ENCODE assay signal across 8 mouse cellular contexts in genomic region chr1:192598380-192598779, GRCm38 (mm10).
DNase-seq lines count a peak whose midpoint lies in the region; ATAC-seq and TF ChIP-seq lines count a peak whose summit lies in the region.

No protein-coding gene starts in this region.

- no peaks in the 10 kb centered on the region for H3K36me3 ChIP-seq in intestine, embryonic 16.5 days (ENCODE audit: control insufficient read depth, insufficient read depth, low read length)
- no peaks in the 10 kb centered on the region for H3K36me3 ChIP-seq in midbrain, embryonic 14.5 days (ENCODE audit: control insufficient read depth, insufficient read depth, low read length)
- H3K36me3 ChIP-seq in spleen, adult 2 months (ENCODE audit: control insufficient read depth, insufficient read depth, low read length), result no peaks in the 10 kb centered on the region

- H3K4me3 ChIP-seq in intestine, embryonic 16.5 days (ENCODE audit: low read length), result no peak overlapping the region
- H3K4me3 ChIP-seq in midbrain, embryonic 14.5 days (replicated peaks; ENCODE audit: low read depth, low read length), result no peak overlapping the region
- no peak overlapping the region for H3K4me3 ChIP-seq in spleen, adult 2 months (ENCODE audit: extremely low read depth, insufficient read depth, insufficient read length)

- peak; percentile 50 for DNase-seq in adrenal gland, adult 8-10 months
- peak; percentile 73 for DNase-seq in embryo, embryonic 10 days (ENCODE audit: low spot score)
- peak; percentile 81 for DNase-seq in gastrocnemius, postnatal 10 days
- DNase-seq in left cerebral cortex, postnatal 10 days (ENCODE audit: extremely low spot score in 1 of 2, low spot score in 2 of 2), result peak; percentile 81 to 86
- peak; percentile 93 for DNase-seq in midbrain, embryonic 14.5 days
- DNase-seq in spleen, adult 2 months (ENCODE audit: low read depth in 1 of 2, low spot score in 2 of 2), result peak in 1 of 2 experiments; percentile 39

- H3K9me3 ChIP-seq in intestine, embryonic 16.5 days (ENCODE audit: control insufficient read depth, low read length), result no peaks in the 10 kb centered on the region
- no peaks in the 10 kb centered on the region for H3K9me3 ChIP-seq in midbrain, embryonic 14.5 days (ENCODE audit: control insufficient read depth, low read length)

- no peak overlapping the region for H3K4me2 ChIP-seq in intestine, embryonic 16.5 days (ENCODE audit: low read depth, low read length)
- H3K4me2 ChIP-seq in midbrain, embryonic 14.5 days (ENCODE audit: low read length), result no peak overlapping the region

- TF ChIP-seq POLR2A in spleen, adult 2 months (IDR thresholded peaks at IDR 0.05; ENCODE audit: low read depth, low read length), result no peak

- no peak overlapping the region for H3K27ac ChIP-seq in intestine, embryonic 16.5 days (ENCODE audit: low read length)
- H3K27ac ChIP-seq in midbrain, embryonic 14.5 days (replicated peaks; ENCODE audit: low read depth, low read length), result no peak overlapping the region
- H3K27ac ChIP-seq in spleen, adult 2 months (ENCODE audit: insufficient read depth, low read length), result no peak overlapping the region

- no peaks in the 10 kb centered on the region for H3K27me3 ChIP-seq in intestine, embryonic 16.5 days (replicated peaks; ENCODE audit: control insufficient read depth, insufficient read depth, low read length)
- H3K27me3 ChIP-seq in midbrain, embryonic 14.5 days (ENCODE audit: control insufficient read depth, insufficient read depth, low read length), result no peaks in the 10 kb centered on the region
- no peaks in the 10 kb centered on the region for H3K27me3 ChIP-seq in spleen, adult 2 months (ENCODE audit: control insufficient read depth, insufficient read depth, low read length)

- peak; percentile 33; the same call in 1 of the 2 replicates for TF ChIP-seq CTCF in spleen, adult 2 months (IDR thresholded peaks at IDR 0.05; ENCODE audit: extremely low read depth, insufficient read depth, insufficient read length, insufficient replicate concordance)

- no peak overlapping the region for H3K9ac ChIP-seq in intestine, embryonic 16.5 days (ENCODE audit: low read depth, low read length)
- H3K9ac ChIP-seq in midbrain, embryonic 14.5 days (replicated peaks; ENCODE audit: low read length), result no peak overlapping the region

- H3K4me1 ChIP-seq in intestine, embryonic 16.5 days (ENCODE audit: control insufficient read depth, insufficient read depth, low read length), result peaks cover 4% of the 10 kb centered on the region
- no peaks in the 10 kb centered on the region for H3K4me1 ChIP-seq in midbrain, embryonic 14.5 days (ENCODE audit: control insufficient read depth, insufficient read depth, low read length)
- no peaks in the 10 kb centered on the region; the same call in 1 of the 2 replicates for H3K4me1 ChIP-seq in spleen, adult 2 months (ENCODE audit: control insufficient read depth, insufficient read depth, insufficient read length)

- 48% methylated on average over 2 of the region's 2 CpGs for WGBS in intestine, embryonic 16.5 days
- WGBS in midbrain, embryonic 14.5 days, result 48% methylated on average over 2 of the region's 2 CpGs
- 44% methylated on average over 2 of the region's 2 CpGs for WGBS in spleen, adult 2 months

- intact Hi-C loops in left cerebral cortex, postnatal 10 days (cut with DNase I), result loop anchor here (1.0 to 5.0 kb wide), 2 partner anchors 109 to 408 kb away; partner anchors contain the start of gene Kcnh1

- peak; percentile 69 for ATAC-seq in intestine, embryonic 16.5 days
- peak; percentile 58; the same call in 1 of the 2 replicates for ATAC-seq in midbrain, embryonic 14.5 days (ENCODE audit: low FRiP score, low TSS enrichment)
- ATAC-seq in inflammation-experienced regulatory T-cells, adult 6 months, result no peak
